Mouse (Mus musculus): ENCODE results near the gene Hcn2. TPM values are rescaled to one million over a fixed set of nuclear protein-coding genes. Genes with fewer than 3 reads are reported as not detected.
A peak's percentile ranks its signal among the peaks of the same experiment; 100 is the strongest.
"Not testable (repeated sequence)": the region's sequence is repeated elsewhere in the genome, so short reads cannot be mapped to it uniquely, and the experiment has no call there.

Gene Hcn2
- total RNA-seq, 1 experiment from 2014 or later: 10.6 TPM

DNA sequence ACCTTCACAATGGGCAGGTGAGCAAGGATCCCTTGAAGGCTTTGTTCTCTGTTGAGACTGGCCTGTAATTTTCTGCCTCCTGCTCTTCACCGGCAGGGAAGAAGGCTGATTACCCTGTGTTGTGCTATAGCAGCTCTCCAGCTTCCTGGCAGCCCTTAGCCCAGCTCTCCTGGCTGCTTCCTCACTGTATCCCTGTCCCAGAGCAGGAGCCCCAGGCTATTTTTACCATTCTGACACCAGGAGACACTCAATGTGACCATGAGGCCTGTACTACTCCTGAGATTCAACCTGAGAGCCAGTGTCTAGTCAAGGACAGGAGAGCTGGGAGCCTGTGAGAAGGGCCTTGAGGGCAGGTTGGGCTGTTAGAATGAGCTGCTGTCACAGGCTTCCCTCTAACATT is 29.7 kb upstream of the Hcn2 start:
- peak; percentile 21 for DNase-seq

DNA sequence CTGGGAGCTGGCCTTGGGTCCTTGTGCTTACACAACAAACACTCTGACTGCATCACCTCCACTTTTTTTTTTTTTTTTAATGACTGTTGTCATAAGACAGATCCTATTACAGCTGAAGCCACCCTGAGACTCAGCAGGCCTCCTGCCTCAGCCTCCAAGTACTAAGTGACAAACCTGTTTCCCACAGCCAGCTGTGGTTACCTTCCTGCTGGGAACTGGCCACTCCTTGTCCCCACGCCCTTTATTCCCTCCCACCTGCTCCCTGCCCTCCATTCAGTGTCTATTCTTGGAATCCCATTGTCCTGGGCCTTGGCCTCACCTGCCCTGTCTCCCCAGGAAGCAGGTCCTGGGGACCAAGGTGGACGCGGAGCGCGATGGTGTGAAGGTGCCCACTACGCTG is 28.9 kb upstream of the Hcn2 start:
- DNase-seq: no peak

DNA sequence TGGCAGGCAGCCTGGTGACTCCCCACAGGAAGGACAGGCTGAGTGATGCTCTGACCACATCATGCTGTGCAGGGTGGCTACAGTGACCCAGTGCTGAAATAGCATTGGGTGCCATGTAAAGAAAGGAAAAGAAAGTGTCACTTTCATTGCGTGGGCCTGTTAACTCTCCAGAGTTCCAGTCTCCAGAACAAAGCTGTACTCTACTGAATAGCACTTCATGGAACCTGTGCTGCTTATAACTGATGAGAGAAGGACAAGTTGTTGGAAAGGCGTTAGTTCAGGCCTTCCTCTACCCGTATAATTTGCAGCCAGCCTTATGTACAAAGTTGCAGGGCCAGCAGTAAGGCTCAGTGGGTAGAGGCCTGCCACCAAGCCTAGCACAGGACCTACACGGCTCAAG is 27.7 kb upstream of the Hcn2 start, which contains the start of gene Gzmm:
Gene Gzmm, plus strand, starts transcription at position 301 of the 400 bp plus-strand sequence.
- no peak for DNase-seq

DNA sequence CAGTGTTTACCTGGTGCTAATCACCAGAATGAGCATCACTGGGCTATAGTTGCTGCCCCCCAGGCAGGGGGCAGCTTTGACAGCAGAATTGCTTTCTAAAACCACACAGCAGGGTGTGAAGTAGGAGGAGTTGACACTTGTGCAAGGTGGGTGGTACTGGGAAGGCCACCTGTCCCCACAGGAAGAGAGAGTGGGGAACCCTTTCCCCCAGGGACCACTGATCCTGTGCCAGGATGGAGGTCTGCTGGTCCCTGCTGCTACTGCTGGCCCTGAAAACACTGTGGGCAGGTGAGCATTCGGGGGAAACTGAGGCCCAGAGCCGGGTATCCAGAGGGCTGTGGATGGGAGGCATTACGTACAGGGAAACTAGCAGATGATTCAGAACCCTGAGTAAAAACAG is 27.3 kb upstream of the Hcn2 start:
- peak; percentile 24 for DNase-seq

DNA sequence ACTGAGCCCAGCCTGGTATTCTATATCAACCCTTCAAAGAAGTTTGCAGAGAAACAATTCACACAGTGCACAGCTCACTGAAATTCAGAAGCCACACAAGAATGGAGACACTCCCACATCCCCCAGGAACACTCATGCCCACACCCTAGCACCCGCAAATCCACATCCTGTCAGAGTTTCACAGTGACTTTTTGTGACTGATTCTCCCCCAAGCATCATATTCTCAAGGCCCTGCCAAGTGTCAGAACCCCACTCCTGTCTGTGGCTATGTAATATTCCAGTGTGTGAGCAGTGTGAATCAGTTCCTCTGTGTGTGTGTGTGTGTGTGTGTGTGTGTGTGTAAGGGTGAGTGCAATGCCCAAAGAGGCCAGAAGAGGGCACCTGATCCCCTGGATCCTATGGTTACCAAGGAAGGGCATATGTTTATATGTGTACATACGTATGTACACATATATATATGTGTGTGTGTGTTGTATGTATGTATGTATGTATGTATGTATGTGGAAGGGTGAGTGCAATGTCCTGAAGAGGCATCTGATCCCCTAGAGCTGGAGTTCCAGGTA is 24.4 kb upstream of the Hcn2 start:
- DNase-seq: peak; percentile 9

DNA sequence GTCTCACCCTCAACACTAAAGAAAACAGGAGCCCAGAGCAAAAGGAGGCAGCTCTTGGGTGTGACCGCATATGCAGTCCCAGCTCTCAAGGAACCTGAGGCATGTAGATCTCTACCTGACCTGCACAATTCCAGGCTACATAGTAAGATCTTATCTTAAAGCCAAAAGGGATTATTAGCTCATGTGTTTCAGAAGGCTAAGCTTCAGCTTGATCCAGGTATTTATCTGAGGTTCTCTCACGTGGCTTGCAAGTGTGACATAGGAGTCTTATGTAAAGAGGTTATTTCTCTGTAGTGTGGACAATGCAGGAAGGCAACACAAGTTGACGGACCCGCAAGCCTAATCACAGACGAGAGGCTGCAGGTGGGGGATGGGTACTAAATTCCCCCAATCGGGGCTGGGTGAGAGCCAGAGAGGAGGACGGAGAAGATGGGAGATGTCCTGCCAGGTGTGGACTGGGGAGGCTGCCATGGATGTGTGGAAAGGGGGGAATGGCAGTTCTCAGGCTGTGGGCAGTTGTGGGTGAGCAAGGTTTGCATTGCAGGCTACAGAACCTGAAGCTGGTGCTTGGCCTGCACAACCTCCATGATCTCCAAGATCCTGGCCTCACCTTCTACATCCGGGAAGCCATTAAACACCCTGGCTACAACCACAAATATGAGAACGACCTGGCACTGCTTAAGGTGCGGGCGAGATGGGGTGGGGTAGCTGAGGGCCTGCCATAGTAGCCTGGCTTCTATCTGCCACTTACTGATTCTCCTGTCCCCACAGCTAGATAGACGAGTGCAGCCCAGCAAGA is 22.7 kb upstream of the Hcn2 start:
- peak; percentile 4 for DNase-seq

DNA sequence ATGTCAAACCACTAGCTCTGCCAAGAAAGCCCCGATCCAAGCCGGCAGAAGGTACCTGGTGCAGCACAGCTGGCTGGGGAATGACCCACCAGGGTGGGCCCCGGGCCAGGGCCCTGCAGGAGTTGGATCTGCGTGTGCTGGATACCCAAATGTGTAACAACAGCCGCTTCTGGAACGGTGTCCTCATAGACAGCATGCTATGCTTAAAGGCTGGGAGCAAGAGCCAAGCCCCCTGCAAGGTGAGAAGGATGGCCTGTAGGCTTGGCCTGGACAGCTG is 22.1 kb upstream of the Hcn2 start:
- DNase-seq: no peak

DNA sequence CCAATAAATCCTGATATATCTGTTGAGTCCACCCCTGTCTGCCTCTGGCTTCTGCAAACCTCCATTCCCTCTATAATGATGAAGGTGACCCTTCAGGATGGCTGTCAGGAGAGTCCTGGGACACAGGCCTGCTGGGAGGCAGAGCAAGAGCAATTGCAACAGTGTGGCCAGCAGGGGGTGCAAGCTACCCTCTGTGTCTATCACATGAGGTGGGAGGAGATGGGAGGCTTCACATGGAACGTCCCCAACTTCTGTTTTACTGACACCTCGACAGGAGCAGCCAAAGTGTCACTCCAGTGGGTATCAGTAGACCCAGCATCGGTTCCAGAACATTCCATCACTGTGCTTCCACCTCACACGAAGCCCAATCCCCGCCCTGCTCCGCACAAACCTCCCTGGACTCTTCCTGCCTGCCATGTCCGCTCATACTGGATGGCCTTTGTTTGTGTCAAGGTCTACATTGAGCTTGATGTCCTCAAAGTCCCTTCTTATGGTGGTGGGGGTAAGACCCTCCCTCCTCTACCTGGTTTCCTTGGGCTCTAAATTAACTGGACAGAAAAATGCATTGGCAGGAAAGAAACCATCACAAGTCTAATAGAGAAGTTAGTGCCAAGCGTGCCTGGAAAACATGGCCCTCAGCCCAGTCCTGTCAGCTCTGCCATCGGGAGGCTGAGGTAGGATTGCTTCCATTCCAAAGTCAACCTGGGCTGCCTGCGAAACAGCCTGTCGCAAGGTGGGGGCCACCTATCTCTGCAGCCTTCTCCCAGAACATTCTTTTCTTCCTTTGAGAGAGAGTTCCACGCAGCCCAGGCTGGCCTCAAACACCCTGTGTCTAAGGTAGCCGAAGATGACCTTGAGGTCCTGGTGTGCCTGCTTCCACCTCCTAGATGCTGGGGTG is 21.0 kb upstream of the Hcn2 start:
- peak; percentile 90 for DNase-seq

DNA sequence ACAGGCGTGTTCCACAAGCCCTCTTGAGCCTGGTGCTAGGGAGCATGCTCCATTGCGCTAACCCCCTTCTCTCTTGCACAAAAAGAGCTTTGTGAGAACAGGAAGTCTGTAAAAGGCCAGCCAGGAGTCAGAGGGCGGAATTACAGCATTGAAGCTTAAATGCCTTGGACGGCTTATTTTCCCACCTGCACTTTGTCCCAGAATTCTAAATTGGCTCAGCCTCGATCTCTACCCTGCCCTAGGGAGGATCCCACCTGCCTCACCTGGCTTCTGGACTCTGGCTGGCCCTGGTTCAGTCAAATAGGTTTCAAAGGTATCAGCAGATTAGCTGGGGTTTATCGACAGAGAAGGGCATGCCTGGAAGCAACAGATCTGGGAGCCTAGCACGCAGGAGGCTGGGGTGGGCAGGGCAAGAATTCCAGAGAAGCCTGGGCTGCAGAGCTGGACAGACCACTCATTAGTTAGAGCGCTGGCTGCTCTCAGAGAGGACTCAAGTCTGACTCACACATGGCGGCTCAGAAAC is 20.2 kb upstream of the Hcn2 start:
- DNase-seq: peak; percentile 19

DNA sequence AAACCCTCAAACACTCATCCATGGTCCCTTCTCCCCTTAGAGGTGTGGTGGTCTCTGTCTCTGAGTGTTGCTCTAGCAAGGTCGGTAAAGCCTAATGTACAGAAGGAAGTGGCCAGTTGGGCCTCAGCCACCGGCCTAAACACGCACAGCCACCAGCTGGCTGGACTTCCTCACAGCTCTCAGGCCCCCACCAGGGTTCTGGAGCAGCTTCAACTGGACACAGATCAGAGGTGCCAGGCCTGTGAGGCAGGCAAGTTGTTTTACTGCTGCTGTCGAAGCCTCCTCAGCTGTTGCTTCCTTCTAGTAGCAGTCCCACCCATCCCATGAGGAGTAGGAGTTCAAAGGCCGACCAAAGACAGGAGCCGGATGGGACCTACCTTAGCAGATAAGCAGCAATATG is 18.5 kb upstream of the Hcn2 start:
- DNase-seq: no peak

DNA sequence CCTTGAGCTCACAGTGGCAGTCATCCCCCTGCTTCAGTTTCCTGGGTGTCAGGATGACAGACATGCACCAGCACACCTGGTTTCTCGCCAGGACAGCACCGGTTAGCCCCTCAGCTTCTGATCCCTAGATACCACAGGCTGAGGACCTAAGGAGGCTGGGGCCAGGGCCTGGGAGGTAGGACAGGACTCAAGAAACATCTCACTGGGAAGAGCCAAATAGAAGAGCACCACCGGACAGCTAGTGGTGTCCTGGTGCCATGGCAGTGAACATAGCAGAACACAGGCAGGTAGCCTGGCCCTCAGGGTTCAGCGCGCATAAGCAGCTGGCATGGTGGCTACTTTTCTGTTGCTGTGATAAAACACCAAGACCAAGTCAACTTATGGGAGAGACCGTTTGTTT is 18.0 kb upstream of the Hcn2 start:
- DNase-seq: no peak

DNA sequence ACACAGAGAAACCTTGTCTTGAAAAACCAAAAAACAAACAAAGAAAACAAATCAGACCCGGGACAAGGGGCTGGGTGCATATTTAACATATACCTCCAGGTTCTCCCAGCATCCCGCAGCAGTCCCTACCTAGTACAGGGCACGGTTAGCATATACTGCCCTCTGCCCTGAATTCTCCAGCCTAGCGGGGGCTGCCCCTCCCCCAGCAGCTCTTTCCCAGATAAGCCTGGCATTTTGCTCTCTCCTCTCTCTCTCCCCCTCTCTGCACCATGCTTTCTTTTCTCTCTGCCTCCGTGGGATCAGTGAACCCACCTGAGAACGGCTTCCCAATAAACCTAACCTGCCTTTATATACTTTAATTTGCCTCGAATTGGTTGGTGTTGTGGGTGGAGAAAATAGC is 15.8 kb upstream of the Hcn2 start:
- DNase-seq: peak; percentile 9

DNA sequence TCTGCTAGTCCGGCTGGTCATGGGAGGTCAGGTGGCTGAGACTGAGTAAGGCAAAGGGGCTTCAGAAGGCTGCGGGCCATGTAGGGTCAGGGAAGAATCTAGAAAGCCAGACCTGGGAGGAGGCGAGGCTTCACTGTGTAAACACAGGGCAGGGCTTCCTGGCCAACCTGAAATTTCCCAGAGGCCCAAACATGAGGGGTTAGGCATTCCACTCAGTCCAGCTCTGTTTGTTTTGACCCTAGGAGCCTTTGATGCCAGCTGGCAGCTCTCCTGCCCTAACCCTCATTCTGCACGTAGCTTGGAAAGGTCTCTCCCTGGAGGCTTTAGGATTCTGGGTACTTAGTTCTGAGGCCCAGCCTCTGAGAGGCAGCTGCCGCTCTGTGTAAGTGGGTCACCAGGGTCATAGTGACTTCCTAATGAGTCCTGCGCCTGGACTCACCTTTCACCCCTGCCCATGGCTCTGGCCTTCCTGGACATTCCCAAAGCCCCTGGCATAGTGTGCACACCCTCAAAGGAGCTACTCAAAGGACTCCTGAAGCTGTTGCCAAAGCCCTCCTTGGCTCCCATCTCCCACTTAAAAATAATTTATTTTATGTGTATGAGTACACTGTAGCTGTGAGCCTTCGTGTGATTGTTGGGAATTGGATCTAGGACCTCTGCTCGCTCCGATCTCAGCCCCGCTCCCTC is 14.8 kb upstream of the Hcn2 start:
- peak; percentile 68 for DNase-seq

DNA sequence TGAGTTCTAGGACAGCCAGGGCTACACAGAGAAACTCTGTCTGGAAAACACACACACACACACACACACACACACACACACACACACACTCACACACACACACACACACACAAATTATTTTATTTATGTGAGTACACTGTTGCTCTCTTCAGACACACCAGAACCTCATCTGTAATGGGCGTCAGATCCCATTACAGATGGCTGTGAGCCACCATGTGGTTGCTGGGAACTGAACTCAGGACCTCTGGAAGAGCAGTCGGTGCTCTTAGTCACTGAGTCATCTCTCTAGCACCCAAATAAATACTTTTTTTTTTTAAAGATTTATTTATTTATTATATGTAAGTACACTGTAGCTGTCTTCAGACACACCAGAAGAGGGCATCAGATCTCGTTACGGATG is 13.5 kb upstream of the Hcn2 start:
- DNase-seq: not testable (repeated sequence)

DNA sequence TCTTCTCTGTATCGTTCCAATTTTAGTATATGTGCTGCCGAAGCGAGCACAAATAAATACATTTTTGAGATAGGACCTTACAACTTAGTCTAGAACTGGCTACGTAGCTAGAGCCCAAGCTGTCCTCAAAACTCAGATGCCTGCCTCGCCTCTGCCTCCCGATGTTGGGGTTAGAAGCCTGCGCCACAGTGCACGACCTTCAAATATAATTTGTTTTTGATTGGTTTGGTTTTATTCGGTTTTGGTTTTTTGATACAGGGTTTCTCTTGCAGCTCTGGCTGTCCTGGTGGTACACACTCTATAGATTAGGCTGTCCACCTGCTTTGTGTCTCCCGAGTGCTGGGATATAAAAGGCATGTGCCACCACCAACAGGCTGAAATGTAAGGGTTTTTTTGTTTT is 12.9 kb upstream of the Hcn2 start:
- DNase-seq: peak; percentile 8

DNA sequence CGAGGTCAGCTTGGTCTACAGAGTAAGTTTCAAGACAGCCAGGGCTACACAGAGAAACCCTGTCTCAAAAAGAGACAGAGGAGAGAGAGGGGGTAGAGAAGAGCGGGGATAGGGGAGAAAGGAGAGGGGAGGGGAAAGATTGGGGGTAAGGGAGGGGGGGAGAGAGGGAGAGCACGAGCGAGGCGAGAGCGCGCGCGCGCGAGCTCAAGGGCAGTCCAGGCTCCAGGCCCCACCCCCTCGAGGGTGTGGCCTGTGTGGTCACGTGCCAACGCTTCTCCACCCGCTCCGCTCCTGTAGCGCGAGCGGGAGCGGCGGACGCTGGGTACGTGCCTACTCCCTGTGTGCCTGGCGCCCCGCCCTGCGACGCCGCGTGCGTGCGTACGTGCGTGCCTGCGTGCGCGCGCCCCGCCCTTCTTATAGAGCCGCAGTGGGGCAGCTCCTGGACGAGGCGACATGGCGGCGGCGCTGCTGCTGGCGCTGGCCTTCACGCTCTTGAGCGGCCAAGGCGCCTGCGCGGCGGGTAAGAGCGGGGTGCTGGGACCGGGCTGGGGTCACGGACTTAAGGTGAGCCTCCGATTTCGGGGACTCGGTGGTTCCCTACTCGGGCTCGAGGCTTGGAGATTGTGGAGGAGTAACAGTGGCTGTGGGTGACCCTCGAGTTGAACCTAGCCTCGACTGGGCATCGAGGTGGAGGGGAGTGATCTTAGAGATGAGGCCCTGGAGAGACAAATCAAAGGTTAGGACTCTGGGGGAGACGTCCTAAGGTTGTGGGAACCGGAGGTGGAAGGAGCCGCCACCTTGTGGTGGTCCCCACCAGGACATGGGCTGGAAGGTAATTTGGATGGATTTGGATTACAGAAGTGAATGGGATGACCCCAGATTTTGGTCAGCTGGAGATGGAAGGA is 12.1 kb upstream of the Hcn2 start, which contains the start of gene Bsg:
Gene Bsg, plus strand, starts transcription at position 427 of the 905 bp plus-strand sequence.
- DNase-seq: peak; percentile 99

DNA sequence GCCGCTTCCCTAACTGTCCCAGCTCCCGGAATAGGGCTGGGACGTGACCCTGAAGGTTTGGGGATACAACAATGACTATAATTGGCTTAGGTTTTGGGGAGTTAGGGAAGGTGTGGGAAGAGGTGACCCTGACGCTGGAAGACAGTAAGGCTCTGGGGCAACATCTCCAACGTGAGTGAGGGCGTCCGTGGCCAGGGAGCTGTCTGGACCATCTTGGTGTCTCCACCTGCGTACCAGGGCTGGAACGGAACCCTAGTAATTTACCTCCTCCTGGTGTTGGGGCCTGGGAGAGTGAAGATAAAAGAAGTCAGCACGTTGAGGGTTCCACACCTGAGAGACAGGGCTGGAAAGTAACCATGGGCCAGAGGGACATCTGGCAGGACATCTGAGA is 11.5 kb upstream of the Hcn2 start:
- DNase-seq: peak; percentile 15

DNA sequence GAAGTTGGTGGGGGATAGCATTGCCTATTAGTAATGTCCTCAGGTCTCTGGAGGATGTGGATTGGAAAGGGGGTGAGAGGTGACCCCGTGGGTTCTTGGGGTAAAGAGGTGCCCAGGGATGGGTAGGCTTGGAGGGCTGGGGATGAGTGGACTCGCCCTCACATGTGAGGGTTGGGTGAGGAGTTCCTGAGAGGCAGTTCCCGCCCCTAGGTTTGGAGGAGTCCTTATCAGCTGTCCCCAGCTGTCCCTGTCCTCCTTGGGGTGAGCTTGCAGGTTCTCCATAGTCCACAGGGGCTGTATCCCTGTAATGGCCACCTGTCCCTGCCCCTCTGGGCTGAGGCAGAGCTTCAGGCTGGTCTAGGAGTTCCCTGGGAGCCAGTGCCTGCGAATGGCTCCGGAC is 10.5 kb upstream of the Hcn2 start:
- peak; percentile 38 for DNase-seq

DNA sequence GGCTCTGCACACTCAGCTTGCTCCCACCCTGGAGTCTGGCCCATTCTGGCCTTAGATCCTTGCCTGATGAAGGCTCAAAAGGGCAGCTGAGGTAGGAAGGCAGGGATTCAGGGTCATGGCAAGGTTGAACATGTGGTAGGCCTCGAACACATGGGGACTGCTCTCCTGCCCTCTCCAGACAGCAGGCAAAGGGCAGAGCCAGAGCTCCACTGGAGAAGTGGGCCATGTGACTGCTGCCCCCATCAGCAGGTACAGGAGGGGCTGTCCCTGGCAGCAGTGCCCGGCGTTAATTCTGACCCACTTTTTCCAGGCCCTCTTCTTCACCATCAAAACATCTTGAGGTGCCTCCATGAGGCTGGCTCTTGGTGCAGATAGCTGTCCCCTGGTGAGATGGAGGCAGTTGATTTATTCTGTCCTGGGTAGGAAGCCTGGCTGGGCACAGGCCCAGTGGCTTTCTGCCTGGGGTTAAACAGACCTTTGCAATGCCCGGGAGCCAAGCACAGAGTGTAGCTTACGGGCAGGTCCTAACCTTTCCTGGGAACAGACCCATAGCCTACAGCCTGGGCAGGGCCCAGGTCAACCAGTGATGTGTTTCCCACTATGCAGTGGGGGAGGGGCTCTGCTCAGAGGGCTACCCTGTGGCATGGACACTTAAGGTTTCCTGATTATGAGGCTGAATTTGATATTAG is 9.9 kb upstream of the Hcn2 start:
- peak; percentile 59 for DNase-seq

DNA sequence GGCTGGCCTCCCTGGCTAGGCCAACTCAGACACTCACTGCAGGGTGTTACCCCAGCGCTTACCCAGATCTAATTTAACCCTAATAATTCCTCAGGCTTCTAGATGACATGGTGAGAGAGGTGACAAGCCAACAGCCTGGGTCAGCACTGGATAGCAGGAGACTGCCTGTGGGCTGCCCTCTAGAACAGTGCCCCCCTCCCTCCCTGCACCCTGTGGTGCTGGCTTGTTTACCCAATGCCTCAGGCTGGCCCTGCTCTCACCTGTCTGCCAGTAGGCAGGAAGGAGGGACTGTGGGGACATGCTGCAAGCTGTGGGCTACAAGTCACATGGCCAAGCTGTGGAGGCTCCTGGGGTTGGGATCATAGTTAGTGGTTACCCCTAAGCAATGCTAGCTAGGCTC is 9.3 kb upstream of the Hcn2 start:
- peak; percentile 4 for DNase-seq

DNA sequence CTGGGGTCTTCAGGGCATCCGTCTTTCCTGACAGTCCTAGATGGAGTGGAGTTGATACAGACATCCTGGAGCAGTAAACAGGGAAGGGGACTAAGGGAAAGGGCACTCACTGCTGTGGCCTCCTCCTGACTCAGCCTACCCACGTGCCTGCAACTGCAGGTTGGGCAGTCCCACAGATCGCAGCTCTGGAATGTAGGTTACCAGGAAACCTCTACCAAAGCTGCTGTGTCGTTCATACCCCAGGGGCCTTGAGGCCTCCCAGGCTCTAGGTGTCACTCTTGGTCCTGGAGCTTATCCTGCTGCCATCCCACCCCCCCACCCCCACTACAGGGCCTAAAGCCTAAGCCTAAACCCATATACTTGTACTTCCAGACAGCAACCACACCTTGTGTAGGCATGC is 8.7 kb upstream of the Hcn2 start:
- DNase-seq: peak; percentile 34
